Comparison of ENCODE assay signal across 8 mouse cellular contexts in the genomic region with DNA sequence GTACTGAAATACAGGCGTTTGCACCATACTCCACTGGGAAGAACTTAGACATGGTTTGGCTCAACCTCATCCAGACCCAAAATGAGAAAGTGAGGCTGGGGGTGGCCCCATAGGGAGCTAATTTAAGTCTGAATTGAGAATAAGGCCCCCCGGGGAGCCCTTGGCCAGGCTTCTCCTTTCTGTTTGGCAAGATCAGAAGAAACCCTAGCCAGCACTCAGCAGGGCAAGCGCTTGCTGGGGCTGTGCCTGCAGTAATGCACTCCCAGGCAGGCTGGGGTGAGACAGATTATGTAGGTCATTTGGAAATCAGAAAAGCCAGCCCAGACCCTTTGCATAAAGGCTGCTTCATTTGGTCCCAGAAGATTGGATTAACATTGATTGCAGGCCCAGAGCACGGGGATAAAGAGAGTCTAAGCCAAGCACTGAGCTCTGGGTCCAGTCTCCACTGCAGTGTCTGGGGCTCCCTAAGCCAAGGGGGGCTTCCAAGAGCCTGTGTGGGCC. TPM values are rescaled to one million over a fixed set of nuclear protein-coding genes. Genes with fewer than 3 reads are reported as not detected.
DNase-seq lines count a peak whose midpoint lies in the region.

No protein-coding gene starts in this region.

- 12% methylated on average over 4 of the region's 4 CpGs for WGBS in embryonic facial prominence, embryonic 10.5 days

- no peak overlapping the region for H3K4me3 ChIP-seq in embryonic facial prominence, embryonic 10.5 days

- DNase-seq in ovary, adult 18-20 months (ENCODE audit: low spot score): peak; percentile 17
- DNase-seq in ovary, postnatal 10 days (ENCODE audit: low spot score): no peak
- peak; percentile 41 for DNase-seq in embryonic facial prominence, embryonic 10.5 days (ENCODE audit: low spot score)
- DNase-seq in gastrocnemius, postnatal 25 days: peak; percentile 50
- DNase-seq in left cerebral cortex, adult 11 months (ENCODE audit: low spot score): peak; percentile 34
- peak; percentile 54 for DNase-seq in retina, embryonic 14.5 days (ENCODE audit: low spot score)
- no peak for DNase-seq in urinary bladder, postnatal 25 days (ENCODE audit: low spot score)
- DNase-seq in thymus, postnatal 36 days: no peak

- H3K27ac ChIP-seq in embryonic facial prominence, embryonic 10.5 days (replicated peaks): peak overlapping the region; percentile 21; the same call in 1 of the 2 replicates

- no peaks in the 10 kb centered on the region for H3K36me3 ChIP-seq in embryonic facial prominence, embryonic 10.5 days (replicated peaks)

- no peaks in the 10 kb centered on the region for H3K9me3 ChIP-seq in embryonic facial prominence, embryonic 10.5 days

- peaks cover 19% of the 10 kb centered on the region for H3K27me3 ChIP-seq in embryonic facial prominence, embryonic 10.5 days (replicated peaks; ENCODE audit: low read depth, poor library complexity, severe bottlenecking)

- H3K4me1 ChIP-seq in embryonic facial prominence, embryonic 10.5 days: peaks cover 20% of the 10 kb centered on the region

RNA-seq across cellular contexts. Expression of a gene that starts 44.6 kb away (rescaled TPM):
- 18.8 and 20.1 TPM in 2 replicates for polyA plus RNA-seq in embryonic facial prominence, embryonic 10.5 days (2016; fragmentation: Nextera tagmentation; extraction: Ambion mirVana)
- 1 to 10 TPM; 6.0 to 7.5 TPM for total RNA-seq in gastrocnemius, postnatal 25 days (2021)

Comparison
In these comparisons a context has a peak if more than half of its experiments do, and no peak if none do; other contexts are left out.
1. DNase-seq: peak in ovary, adult 18-20 months (single experiment), embryonic facial prominence, embryonic 10.5 days (single experiment), gastrocnemius, postnatal 25 days (single experiment), left cerebral cortex, adult 11 months (single experiment) and retina, embryonic 14.5 days (single experiment); none in ovary, postnatal 10 days (single experiment), urinary bladder, postnatal 25 days (single experiment) and thymus, postnatal 36 days (0 of 2).